Mouse (Mus musculus): ENCODE data around the gene Vamp8. TPM values are rescaled to one million over a fixed set of nuclear protein-coding genes. Genes with fewer than 3 reads are reported as not detected.

Gene Vamp8
- polyA plus RNA-seq, 1 experiment from 2014 or later: 241 TPM

- H3K4me2 ChIP-seq (ENCODE audit: low read length): peak within 1 kb of the TSS; percentile 82
- ATAC-seq (replicated peaks; ENCODE audit: low FRiP score, low read depth) (peak; percentile 77), DNase-seq (ENCODE audit: low spot score) (peak; percentile 97)
- peaks cover 2% of the 10 kb centered on the region; the same call in 1 of the 2 replicates for H3K36me3 ChIP-seq (ENCODE audit: insufficient read depth, low read length)
- peak within 1 kb of the TSS; percentile 71 for H3K27ac ChIP-seq
- TF ChIP-seq CTCF (IDR thresholded peaks at IDR 0.05; ENCODE audit: low read depth): peak; percentile 12; the same call in 1 of the 2 replicates
- H3K4me3 ChIP-seq (replicated peaks; ENCODE audit: low read depth, low read length): peak within 1 kb of the TSS; percentile 88
- WGBS: under 1% methylated on average over 30 of the region's 30 CpGs
- H3K27me3 ChIP-seq (ENCODE audit: insufficient read depth, low read length): no peaks in the 10 kb centered on the region
- H3K9ac ChIP-seq (ENCODE audit: low read depth, low read length): peak within 1 kb of the TSS; percentile 86
- peaks cover 15% of the 10 kb centered on the region for H3K4me1 ChIP-seq (replicated peaks; ENCODE audit: insufficient read depth, low read length)
- no peaks in the 10 kb centered on the region for H3K9me3 ChIP-seq (replicated peaks; ENCODE audit: low read length)
Observed at GRCm38 (mm10) chr6:72345074-72345567, 45.4 kb downstream of the Vamp8 start, which contains the start of gene Usp39. Gene Usp39, minus strand, starts transcription at chr6:72345184.

- H3K27ac ChIP-seq: peak overlapping the region; percentile 71; the same call in 1 of the 2 replicates
- peak; percentile 22 for ATAC-seq (replicated peaks; ENCODE audit: low FRiP score, low read depth)
Observed at GRCm38 (mm10) chr6:72344396-72345073, 46.0 kb downstream of the Vamp8 start.

GRCm38 (mm10) chr6:72340481-72340880 is 50.0 kb downstream of the Vamp8 start:
- no peak for ATAC-seq (replicated peaks; ENCODE audit: low FRiP score, low read depth)
- Histone ChIP-seq H3K27me3 (ENCODE audit: insufficient read depth, low read length) (no peaks in the 10 kb centered on the region), H3K4me1 (replicated peaks; ENCODE audit: insufficient read depth, low read length) (peaks cover 7% of the 10 kb centered on the region; the same call in 1 of the 2 replicates), H3K9me3 (replicated peaks; ENCODE audit: low read length) (no peaks in the 10 kb centered on the region), H3K4me3 (replicated peaks; ENCODE audit: low read depth, low read length) (no peak overlapping the region), H3K4me2 (ENCODE audit: low read length) (no peak overlapping the region), H3K9ac (ENCODE audit: low read depth, low read length) (no peak overlapping the region), H3K36me3 (ENCODE audit: insufficient read depth, low read length) (peaks cover 18% of the 10 kb centered on the region), H3K27ac (no peak overlapping the region; the same call in 1 of the 2 replicates)
- DNase-seq (ENCODE audit: low spot score): no peak
- WGBS: 49% methylated on average over 2 of the region's 2 CpGs
- TF ChIP-seq CTCF (IDR thresholded peaks at IDR 0.05; ENCODE audit: low read depth): no peak

More at GRCm38 (mm10) chr6:72344396-72345073, 46.0 kb downstream of the Vamp8 start:
- no peak for TF ChIP-seq CTCF (IDR thresholded peaks at IDR 0.05; ENCODE audit: low read depth)
- Histone ChIP-seq H3K4me1 (replicated peaks; ENCODE audit: insufficient read depth, low read length) (peaks cover 15% of the 10 kb centered on the region), H3K9me3 (replicated peaks; ENCODE audit: low read length) (no peaks in the 10 kb centered on the region), H3K9ac (ENCODE audit: low read depth, low read length) (peak overlapping the region; percentile 86), H3K4me3 (replicated peaks; ENCODE audit: low read depth, low read length) (peak overlapping the region; percentile 88), H3K4me2 (ENCODE audit: low read length) (peak overlapping the region; percentile 82), H3K36me3 (ENCODE audit: insufficient read depth, low read length) (no peaks in the 10 kb centered on the region; the same call in 1 of the 2 replicates), H3K27me3 (ENCODE audit: insufficient read depth, low read length) (no peaks in the 10 kb centered on the region)
- under 1% methylated on average over 34 of the region's 42 CpGs for WGBS
- DNase-seq (ENCODE audit: low spot score): no peak

Other genes with a start within 250 kb of the Vamp8 start
- gene Atoh8, start 155.1 kb downstream of the Vamp8 start, polyA plus RNA-seq (2015; fragmentation: Nextera tagmentation; extraction: Ambion mirVana): 18.0 and 20.8 TPM in 2 replicates
- gene Sftpb, start 86.1 kb downstream of the Vamp8 start, polyA plus RNA-seq (2015; fragmentation: Nextera tagmentation; extraction: Ambion mirVana): not detected in 2 replicates
- gene Usp39, start 45.5 kb downstream of the Vamp8 start, polyA plus RNA-seq (2015; fragmentation: Nextera tagmentation; extraction: Ambion mirVana): 35.6 and 37.2 TPM in 2 replicates
- 21.8 and 24.4 TPM in 2 replicates for gene 0610030E20Rik, start 43.4 kb downstream of the Vamp8 start, polyA plus RNA-seq (2015; fragmentation: Nextera tagmentation; extraction: Ambion mirVana)
- gene Tmem150a, start 35.3 kb downstream of the Vamp8 start, polyA plus RNA-seq (2015; fragmentation: Nextera tagmentation; extraction: Ambion mirVana): 50.5 and 50.6 TPM in 2 replicates
- gene Rnf181, start 23.7 kb downstream of the Vamp8 start, polyA plus RNA-seq (2015; fragmentation: Nextera tagmentation; extraction: Ambion mirVana): 150 and 164 TPM in 2 replicates
- gene Vamp5, start 10.2 kb downstream of the Vamp8 start, polyA plus RNA-seq (2015; fragmentation: Nextera tagmentation; extraction: Ambion mirVana): 45.6 and 50.1 TPM in 2 replicates
- gene Ggcx, start 23.6 kb upstream of the Vamp8 start, polyA plus RNA-seq (2015; fragmentation: Nextera tagmentation; extraction: Ambion mirVana): 19.1 and 21.7 TPM in 2 replicates
- 320 and 335 TPM in 2 replicates for gene Mat2a, start 48.9 kb upstream of the Vamp8 start, polyA plus RNA-seq (2015; fragmentation: Nextera tagmentation; extraction: Ambion mirVana)
- gene Sh2d6, start 131.0 kb upstream of the Vamp8 start, polyA plus RNA-seq (2015; fragmentation: Nextera tagmentation; extraction: Ambion mirVana): 0.10 TPM in 1 of 2 replicates, not detected in the other
- 129 and 131 TPM in 2 replicates for gene Capg, start 153.7 kb upstream of the Vamp8 start, polyA plus RNA-seq (2015; fragmentation: Nextera tagmentation; extraction: Ambion mirVana)
- gene Elmod3, start 207.7 kb upstream of the Vamp8 start, polyA plus RNA-seq (2015; fragmentation: Nextera tagmentation; extraction: Ambion mirVana): 16.2 and 18.1 TPM in 2 replicates
- 41.0 and 45.3 TPM in 2 replicates for gene Retsat, start 207.8 kb upstream of the Vamp8 start, polyA plus RNA-seq (2015; fragmentation: Nextera tagmentation; extraction: Ambion mirVana)
- 42.3 and 44.2 TPM in 2 replicates for gene Tgoln1, start 226.3 kb upstream of the Vamp8 start, polyA plus RNA-seq (2015; fragmentation: Nextera tagmentation; extraction: Ambion mirVana)